Mouse (Mus musculus): ENCODE measurements around the gene Chd4. TPM values are rescaled to one million over a fixed set of nuclear protein-coding genes. Genes with fewer than 3 reads are reported as not detected.

The Chd4 gene
- polyA plus RNA-seq, 1 experiment = 317 TPM

GRCm38 (mm10) chr6:125089521-125090321 is 6.1 kb upstream of the Chd4 start:
- Histone ChIP-seq H3K4me3 (ENCODE audit: low read depth, low read length) (peak overlapping the region; percentile 54), H3K36me3 (ENCODE audit: control insufficient read depth, insufficient read depth, low read length, poor library complexity, severe bottlenecking) (no peaks in the 10 kb centered on the region), H3K9ac (ENCODE audit: low read depth, poor library complexity, severe bottlenecking) (peak overlapping the region; percentile 87), H3K27me3 (ENCODE audit: control insufficient read depth, insufficient read depth, low read length, poor library complexity, severe bottlenecking) (no peaks in the 10 kb centered on the region), H3K27ac (ENCODE audit: insufficient read depth, low read length) (peak overlapping the region; percentile 96), H3K4me1 (ENCODE audit: control insufficient read depth, insufficient read depth, low read length) (peaks cover 2% of the 10 kb centered on the region), H3K9me3 (replicated peaks; ENCODE audit: control insufficient read depth, insufficient read depth, low read length, poor library complexity, severe bottlenecking) (no peaks in the 10 kb centered on the region)
- TF ChIP-seq EP300 (IDR thresholded peaks at IDR 0.05; ENCODE audit: insufficient read depth, low read depth, low read length) (peak; percentile 40; the same call in 1 of the 2 replicates), CTCF (IDR thresholded peaks at IDR 0.05; ENCODE audit: low read depth, low read length) (no peak), POLR2A (IDR thresholded peaks at IDR 0.05; ENCODE audit: insufficient read depth, low read length) (peak; percentile 15)

GRCm38 (mm10) chr6:125090341-125091085 is 5.3 kb upstream of the Chd4 start:
- H3K36me3 ChIP-seq (ENCODE audit: control insufficient read depth, insufficient read depth, low read length, poor library complexity, severe bottlenecking) = no peaks in the 10 kb centered on the region
- no peaks in the 10 kb centered on the region for H3K9me3 ChIP-seq (replicated peaks; ENCODE audit: control insufficient read depth, insufficient read depth, low read length, poor library complexity, severe bottlenecking)
- peak overlapping the region; percentile 87 for H3K9ac ChIP-seq (ENCODE audit: low read depth, poor library complexity, severe bottlenecking)
- peaks cover 2% of the 10 kb centered on the region for H3K4me1 ChIP-seq (ENCODE audit: control insufficient read depth, insufficient read depth, low read length)
- H3K27ac ChIP-seq (ENCODE audit: insufficient read depth, low read length) = peak overlapping the region; percentile 93
- peak overlapping the region; percentile 43 for H3K4me3 ChIP-seq (ENCODE audit: low read depth, low read length)
- no peak for TF ChIP-seq CTCF (IDR thresholded peaks at IDR 0.05; ENCODE audit: low read depth, low read length)
- peak; percentile 74; the same call in 1 of the 2 replicates for TF ChIP-seq EP300 (IDR thresholded peaks at IDR 0.05; ENCODE audit: insufficient read depth, low read depth, low read length)
- peak; percentile 63 for TF ChIP-seq POLR2A (IDR thresholded peaks at IDR 0.05; ENCODE audit: insufficient read depth, low read length)
- H3K27me3 ChIP-seq (ENCODE audit: control insufficient read depth, insufficient read depth, low read length, poor library complexity, severe bottlenecking) = no peaks in the 10 kb centered on the region

- no peak for TF ChIP-seq EP300 (IDR thresholded peaks at IDR 0.05; ENCODE audit: insufficient read depth, low read depth, low read length)
- TF ChIP-seq CTCF (IDR thresholded peaks at IDR 0.05; ENCODE audit: low read depth, low read length) = no peak
- no peak for TF ChIP-seq POLR2A (IDR thresholded peaks at IDR 0.05; ENCODE audit: insufficient read depth, low read length)
- Histone ChIP-seq H3K36me3 (ENCODE audit: control insufficient read depth, insufficient read depth, low read length, poor library complexity, severe bottlenecking) (no peaks in the 10 kb centered on the region), H3K4me3 (ENCODE audit: low read depth, low read length) (no peak overlapping the region), H3K9ac (ENCODE audit: low read depth, poor library complexity, severe bottlenecking) (peak overlapping the region; percentile 40; the same call in 1 of the 2 replicates), H3K4me1 (ENCODE audit: control insufficient read depth, insufficient read depth, low read length) (peaks cover 2% of the 10 kb centered on the region), H3K27ac (ENCODE audit: insufficient read depth, low read length) (peak overlapping the region; percentile 93), H3K27me3 (ENCODE audit: control insufficient read depth, insufficient read depth, low read length, poor library complexity, severe bottlenecking) (no peaks in the 10 kb centered on the region), H3K9me3 (replicated peaks; ENCODE audit: control insufficient read depth, insufficient read depth, low read length, poor library complexity, severe bottlenecking) (no peaks in the 10 kb centered on the region)
Observed at GRCm38 (mm10) chr6:125092372-125092771, 3.4 kb upstream of the Chd4 start.

DNA sequence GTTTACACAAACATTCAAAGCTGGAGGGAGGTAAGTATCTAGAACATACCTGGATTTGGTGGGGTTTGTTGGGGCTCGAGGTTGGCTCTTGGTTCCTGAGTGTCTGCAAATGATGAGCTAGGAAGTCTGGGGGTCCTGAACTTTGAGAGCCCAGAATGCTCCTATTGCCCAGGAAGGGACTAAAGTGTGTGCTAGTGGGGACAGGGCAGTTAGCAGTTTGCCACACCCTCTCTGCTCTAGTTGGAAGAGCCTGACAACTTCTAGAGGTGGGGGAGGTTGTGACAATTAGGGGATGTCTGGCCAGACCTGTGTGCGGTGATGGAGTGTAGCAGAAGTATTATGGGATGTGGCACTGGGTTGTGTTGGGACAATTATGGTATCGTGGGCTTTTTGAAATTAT is 938 bp upstream of the Chd4 start:
- H3K9ac ChIP-seq (ENCODE audit: low read depth, poor library complexity, severe bottlenecking) = no peak overlapping the region
- no peak for TF ChIP-seq CTCF (IDR thresholded peaks at IDR 0.05; ENCODE audit: low read depth, low read length)
- no peak for TF ChIP-seq EP300 (IDR thresholded peaks at IDR 0.05; ENCODE audit: insufficient read depth, low read depth, low read length)
- TF ChIP-seq POLR2A (IDR thresholded peaks at IDR 0.05; ENCODE audit: insufficient read depth, low read length) = no peak
- no peaks in the 10 kb centered on the region for H3K27me3 ChIP-seq (ENCODE audit: control insufficient read depth, insufficient read depth, low read length, poor library complexity, severe bottlenecking)
- H3K36me3 ChIP-seq (ENCODE audit: control insufficient read depth, insufficient read depth, low read length, poor library complexity, severe bottlenecking) = peaks cover 11% of the 10 kb centered on the region
- no peak overlapping the region for H3K27ac ChIP-seq (ENCODE audit: insufficient read depth, low read length)
- no peaks in the 10 kb centered on the region for H3K9me3 ChIP-seq (replicated peaks; ENCODE audit: control insufficient read depth, insufficient read depth, low read length, poor library complexity, severe bottlenecking)
- no peak overlapping the region for H3K4me3 ChIP-seq (ENCODE audit: low read depth, low read length)
- H3K4me1 ChIP-seq (ENCODE audit: control insufficient read depth, insufficient read depth, low read length) = no peaks in the 10 kb centered on the region

GRCm38 (mm10) chr6:125096279-125096596 is 457 bp downstream of the Chd4 start:
- Histone ChIP-seq H3K36me3 (ENCODE audit: control insufficient read depth, insufficient read depth, low read length, poor library complexity, severe bottlenecking) (peaks cover 24% of the 10 kb centered on the region), H3K4me3 (ENCODE audit: low read depth, low read length) (peak overlapping the region; percentile 92), H3K27ac (ENCODE audit: insufficient read depth, low read length) (no peak overlapping the region), H3K9me3 (replicated peaks; ENCODE audit: control insufficient read depth, insufficient read depth, low read length, poor library complexity, severe bottlenecking) (no peaks in the 10 kb centered on the region), H3K9ac (ENCODE audit: low read depth, poor library complexity, severe bottlenecking) (peak overlapping the region; percentile 97), H3K4me1 (ENCODE audit: control insufficient read depth, insufficient read depth, low read length) (no peaks in the 10 kb centered on the region), H3K27me3 (ENCODE audit: control insufficient read depth, insufficient read depth, low read length, poor library complexity, severe bottlenecking) (no peaks in the 10 kb centered on the region)
- TF ChIP-seq EP300 (IDR thresholded peaks at IDR 0.05; ENCODE audit: insufficient read depth, low read depth, low read length) = no peak
- TF ChIP-seq POLR2A (IDR thresholded peaks at IDR 0.05; ENCODE audit: insufficient read depth, low read length) = no peak
- TF ChIP-seq CTCF (IDR thresholded peaks at IDR 0.05; ENCODE audit: low read depth, low read length) = no peak

All from ES-Bruce4 (cell line).